Mouse (Mus musculus) left cerebral cortex, postnatal 25 days (tissue): ENCODE results near the gene Kdsr. TPM values are rescaled to one million over a fixed set of nuclear protein-coding genes. Genes with fewer than 3 reads are reported as not detected.
"Not testable (repeated sequence)": the region's sequence is repeated elsewhere in the genome, so short reads cannot be mapped to it uniquely, and the experiment has no call there.

Experiments
- DNase-seq, 2 experiments: peaks; one replicate each; pipeline ENCODE4 v3.0.0; 2022; ENCODE audit warnings: low spot score in 2 of 2, mixed read lengths in 1 of 2
- intact Hi-C: fragments of 180-260 bp; cut with DNase I; formaldehyde crosslinking; loops from one replicate; pipeline ENCODE4 v1.15.1; 2025
- total RNA-seq, 2 experiments: library from RNA; stranded (reverse); gene quantifications; 2 replicates each; pipeline ENCODE4 v1.2.3; 2021

The Kdsr gene
- total RNA-seq, 2 experiments from 2014 or later, result 24.4 to 25.9 TPM

DNA sequence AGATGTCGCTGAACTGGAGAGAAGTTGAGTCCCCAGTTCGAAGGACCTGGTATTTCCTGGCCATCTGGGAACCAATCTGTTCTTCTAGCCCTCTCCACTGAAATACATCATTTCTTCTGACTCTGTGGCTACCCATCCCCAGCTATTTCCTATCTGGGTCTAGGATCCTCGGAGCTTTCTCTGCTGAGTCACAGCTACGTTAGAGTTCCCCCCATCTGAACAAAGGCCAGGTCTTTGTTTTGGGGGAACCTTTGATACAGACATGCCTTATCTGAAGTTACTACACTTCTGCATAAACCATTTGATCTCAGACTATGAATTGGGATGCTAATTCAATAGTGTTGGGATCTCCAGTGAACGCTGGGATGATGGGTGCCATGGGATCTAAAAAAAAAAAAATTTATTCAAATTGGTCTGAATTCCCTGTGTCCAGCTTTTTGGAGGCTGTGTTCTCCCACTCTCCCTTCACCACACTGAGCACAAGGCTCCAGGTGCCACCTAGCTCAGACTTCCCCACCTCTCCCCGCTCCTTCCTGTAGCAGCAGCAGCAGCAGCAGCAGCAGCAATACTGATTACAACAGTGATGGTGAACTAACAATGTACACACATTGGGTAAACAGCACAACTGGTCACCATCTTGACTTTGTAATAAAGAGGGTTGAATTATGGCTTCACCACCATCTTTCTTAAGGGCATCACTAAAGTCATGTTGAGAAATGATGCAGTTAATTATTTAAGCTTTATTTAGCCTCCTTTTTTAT lies 10.8 kb downstream of the Kdsr start:
- no peak for DNase-seq
- intact Hi-C loops, result no loop called here

GRCm38 (mm10) chr1:106742980-106743379 lies 16.5 kb downstream of the Kdsr start:
- intact Hi-C loops, result no loop called here
- no peak for DNase-seq

GRCm38 (mm10) chr1:106740735-106741134 lies 18.8 kb downstream of the Kdsr start:
- DNase-seq, result no peak
- intact Hi-C loops, result no loop called here

DNA sequence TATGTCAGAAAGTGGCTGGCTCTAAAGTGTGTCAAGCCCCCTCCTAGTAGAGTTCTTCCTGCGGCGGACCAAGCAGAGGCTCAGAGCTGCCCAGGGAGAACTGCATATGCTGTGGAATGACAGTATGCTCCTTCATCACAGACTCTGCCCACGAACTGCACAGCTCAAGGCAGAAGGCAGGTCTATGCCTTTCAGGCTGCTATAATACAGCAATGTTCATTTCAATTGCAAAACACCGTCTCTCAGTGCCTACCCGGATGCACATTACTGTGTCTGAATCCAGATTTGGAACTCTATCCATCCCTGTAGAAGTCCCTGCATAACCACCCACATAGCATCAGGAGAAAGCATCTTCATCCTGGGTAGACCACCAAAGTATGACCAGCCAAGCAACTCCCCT lies 19.7 kb downstream of the Kdsr start:
- intact Hi-C loops, result loop anchor here (5.0 kb wide), 2 partner anchors 142 to 313 kb away; no protein-coding TSS in a partner anchor
- DNase-seq, result peak in 1 of 2 experiments; percentile 40

GRCm38 (mm10) chr1:106738092-106738491 lies 21.4 kb downstream of the Kdsr start:
- intact Hi-C loops, result loop anchor here (5.0 kb wide), 2 partner anchors 144 to 311 kb away; no protein-coding TSS in a partner anchor
- DNase-seq, result no peak

GRCm38 (mm10) chr1:106736211-106736610 lies 23.3 kb downstream of the Kdsr start:
- intact Hi-C loops, result loop anchor here (5.0 kb wide), 2 partner anchors 146 to 309 kb away; no protein-coding TSS in a partner anchor

DNA sequence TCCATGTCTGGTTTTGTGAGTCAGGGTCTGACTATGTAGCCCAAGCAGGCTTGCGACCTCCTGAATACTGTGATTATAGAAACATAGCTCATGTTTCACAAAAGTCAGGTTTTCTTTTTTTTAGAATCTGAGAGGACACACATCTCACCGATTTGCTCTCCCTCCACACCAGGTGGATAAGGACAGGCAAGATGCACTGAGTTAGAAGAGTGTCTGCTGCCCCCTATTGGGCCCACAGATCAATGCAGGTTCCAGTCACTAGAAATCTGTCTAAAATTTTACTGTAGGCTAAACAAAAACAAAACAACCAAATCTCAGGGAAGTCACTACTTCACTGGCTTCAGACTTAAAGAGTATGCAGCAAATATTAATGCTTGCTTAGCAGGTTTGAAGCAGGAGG lies 23.9 kb downstream of the Kdsr start:
- peak; percentile 36 to 55 for DNase-seq
- intact Hi-C loops, result loop anchor here (5.0 kb wide), 2 partner anchors 147 to 308 kb away; no protein-coding TSS in a partner anchor

More at GRCm38 (mm10) chr1:106736211-106736610, 23.3 kb downstream of the Kdsr start:
- no peak for DNase-seq

DNA sequence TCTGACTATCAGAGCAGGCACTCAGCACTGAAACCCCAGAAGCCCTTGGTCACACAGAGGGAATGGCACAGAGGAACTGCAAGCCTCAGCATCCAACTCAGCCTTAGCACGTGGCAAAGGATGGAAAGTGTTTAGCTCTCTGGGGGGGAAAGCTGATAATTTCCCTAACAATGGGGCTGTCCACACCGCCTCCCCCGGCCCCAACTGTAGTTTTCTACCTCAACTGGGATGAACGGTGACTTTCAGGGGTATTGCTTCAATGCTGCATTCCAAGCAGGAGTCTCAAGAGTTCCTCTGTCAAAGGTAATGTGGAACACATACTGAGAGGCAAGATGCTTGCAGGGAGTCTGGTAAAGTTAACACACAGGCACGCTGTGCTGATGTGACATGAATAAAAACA lies 37.5 kb downstream of the Kdsr start:
- DNase-seq, result no peak
- intact Hi-C loops, result no loop called here

- not testable (repeated sequence) for DNase-seq
- intact Hi-C loops, result loop anchor here (1.0 to 10.0 kb wide), 3 partner anchors 292 to 643 kb away; partner anchors contain the start of gene Phlpp1
These were observed 41.8 kb downstream of the Kdsr start for GRCm38 (mm10) chr1:106717736-106718135.

DNA sequence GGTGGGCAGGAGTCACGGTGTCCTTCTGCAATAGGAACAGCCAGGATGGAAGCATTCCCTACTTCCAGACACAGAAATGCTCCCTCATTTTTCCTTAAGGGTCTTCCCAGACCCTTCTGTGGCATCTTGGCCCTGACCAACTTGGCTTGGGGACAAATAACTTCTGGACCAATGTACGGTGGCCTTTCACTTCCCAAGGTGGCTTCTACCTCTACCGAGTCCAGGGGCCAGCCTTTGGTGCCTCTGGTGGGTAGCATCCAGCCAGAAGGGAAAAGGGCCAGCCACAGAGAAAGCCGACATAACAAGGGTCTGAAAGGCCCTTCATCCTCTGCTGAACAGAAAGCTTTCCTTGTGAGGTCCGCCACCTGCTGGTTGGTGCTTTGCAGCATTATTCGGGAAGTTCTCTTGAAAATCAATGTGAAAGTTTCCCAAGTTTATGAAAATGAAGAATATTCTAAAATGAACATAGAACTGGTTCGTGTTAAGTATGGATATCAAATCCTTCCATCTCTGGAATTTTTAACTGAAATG lies 42.4 kb downstream of the Kdsr start:
- intact Hi-C loops, result loop anchor here (1.0 to 10.0 kb wide), 3 partner anchors 292 to 642 kb away; partner anchors contain the start of gene Phlpp1
- peak; percentile 74 to 84 for DNase-seq

DNA sequence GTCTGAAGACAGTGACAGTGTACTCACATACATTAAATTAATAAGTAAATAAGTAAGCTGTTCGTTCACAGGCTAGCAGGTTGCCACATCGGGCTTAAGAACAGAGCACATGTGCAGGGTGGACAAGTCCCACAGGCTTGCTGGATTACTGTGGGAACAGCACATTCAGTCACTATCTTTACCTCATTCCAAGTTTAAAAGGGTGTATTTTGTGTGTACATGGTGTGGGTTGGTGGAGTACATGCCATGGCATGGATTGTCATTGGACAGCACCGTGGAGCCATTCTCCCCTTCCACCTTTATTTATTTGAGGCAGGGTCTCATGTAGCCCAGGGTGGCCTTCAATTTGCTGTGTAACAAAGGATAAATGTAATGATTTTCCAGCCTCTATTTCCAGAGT lies 43.4 kb downstream of the Kdsr start:
- DNase-seq, result no peak
- intact Hi-C loops, result loop anchor here (10.0 kb wide), 2 partner anchors 541 to 641 kb away; partner anchors contain the start of gene Phlpp1

- DNase-seq, result no peak
- intact Hi-C loops, result loop anchor here (1.0 to 10.0 kb wide), 4 partner anchors 87 to 641 kb away; partner anchors contain the start of gene Phlpp1
These were observed 44.1 kb downstream of the Kdsr start for GRCm38 (mm10) chr1:106715111-106716083.

DNA sequence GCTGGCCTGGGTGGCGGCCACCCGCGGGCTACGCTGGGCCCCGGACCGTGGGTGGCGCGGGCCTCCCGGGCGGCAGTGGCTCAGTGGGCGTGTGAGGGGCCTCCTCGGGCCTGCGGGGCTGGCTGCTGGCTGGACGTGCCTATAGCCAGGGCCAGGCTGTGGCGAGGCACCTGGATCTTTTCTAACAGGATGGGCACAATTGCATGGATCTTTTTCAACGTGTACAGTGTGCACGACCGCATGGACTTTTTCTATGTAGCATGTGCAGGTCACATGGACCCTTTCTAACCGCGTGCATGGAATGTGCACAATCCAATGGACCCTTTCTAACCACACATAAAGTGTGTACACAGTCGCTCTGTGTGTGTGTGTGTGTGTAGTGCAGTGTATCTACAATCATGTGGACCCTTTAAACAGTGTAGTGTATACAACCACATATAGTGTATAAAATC lies 45.0 kb downstream of the Kdsr start:
- intact Hi-C loops, result loop anchor here (1.0 to 10.0 kb wide), 5 partner anchors 45 to 722 kb away; partner anchors contain the start of genes Kdsr, Phlpp1 and Zcchc2
- DNase-seq, result no peak

DNA sequence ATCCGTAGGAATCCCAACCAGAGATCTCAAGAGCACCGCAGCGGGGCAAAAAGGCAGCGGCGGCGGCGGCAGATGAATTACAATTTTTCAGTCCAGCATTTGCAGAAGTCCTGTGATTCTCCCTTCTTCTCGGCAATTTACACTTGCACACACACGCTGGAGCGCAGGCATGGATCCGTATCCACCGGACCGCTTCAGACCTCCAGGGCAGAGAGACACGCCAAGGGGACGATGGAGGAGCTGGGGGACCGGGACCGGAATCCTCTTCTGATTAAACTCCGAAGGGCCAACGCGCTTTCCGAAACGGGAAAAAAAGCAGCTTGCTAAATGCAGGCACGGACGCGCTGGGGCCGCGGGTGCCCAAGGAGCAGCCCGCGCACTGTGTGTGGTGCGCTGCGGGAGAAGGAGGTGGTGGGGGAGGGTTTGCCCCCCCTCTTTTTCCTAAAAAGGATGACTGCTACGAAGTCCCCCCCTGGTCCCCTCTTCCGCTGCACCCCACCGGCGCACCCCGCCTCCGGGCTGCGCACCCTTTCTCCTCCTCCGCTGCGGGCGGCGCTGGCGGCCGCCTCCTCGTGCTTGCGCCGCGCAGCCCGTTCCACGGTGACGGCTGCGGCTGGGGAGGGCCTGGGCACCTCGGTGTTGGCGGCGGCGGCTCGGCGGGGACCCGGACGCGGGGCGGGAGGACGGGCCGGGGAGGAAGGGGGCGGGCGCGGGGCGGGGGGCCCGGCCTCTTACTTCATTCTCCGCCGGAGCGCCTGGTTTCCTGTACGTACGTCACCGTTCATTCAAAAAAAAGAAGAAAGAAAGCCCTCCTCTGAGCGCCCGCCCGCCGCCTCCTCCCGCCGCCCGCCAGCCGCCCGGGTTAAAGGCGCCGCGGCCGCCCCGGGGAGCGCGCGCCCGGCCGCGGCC lies 45.7 kb downstream of the Kdsr start, which contains the start of gene Bcl2:
Bcl2 (minus strand) TSS at position 654 of the 909 bp plus-strand sequence.
- peak; percentile 74 to 77 for DNase-seq
- intact Hi-C loops, result loop anchor here (1.0 to 10.0 kb wide), 7 partner anchors 45 to 722 kb away; partner anchors contain the start of genes Kdsr, Phlpp1 and Zcchc2

GRCm38 (mm10) chr1:106712330-106712729 lies 47.2 kb downstream of the Kdsr start:
- DNase-seq, result peak; percentile 21 to 35
- intact Hi-C loops, result loop anchor here (1.0 to 10.0 kb wide), 6 partner anchors 170 to 720 kb away; partner anchors contain the start of genes Phlpp1 and Zcchc2

GRCm38 (mm10) chr1:106711356-106712125 lies 48.0 kb downstream of the Kdsr start:
- DNase-seq, result peak in 1 of 2 experiments; percentile 20
- intact Hi-C loops, result loop anchor here (1.0 to 10.0 kb wide), 6 partner anchors 169 to 719 kb away; partner anchors contain the start of genes Phlpp1 and Zcchc2

DNA sequence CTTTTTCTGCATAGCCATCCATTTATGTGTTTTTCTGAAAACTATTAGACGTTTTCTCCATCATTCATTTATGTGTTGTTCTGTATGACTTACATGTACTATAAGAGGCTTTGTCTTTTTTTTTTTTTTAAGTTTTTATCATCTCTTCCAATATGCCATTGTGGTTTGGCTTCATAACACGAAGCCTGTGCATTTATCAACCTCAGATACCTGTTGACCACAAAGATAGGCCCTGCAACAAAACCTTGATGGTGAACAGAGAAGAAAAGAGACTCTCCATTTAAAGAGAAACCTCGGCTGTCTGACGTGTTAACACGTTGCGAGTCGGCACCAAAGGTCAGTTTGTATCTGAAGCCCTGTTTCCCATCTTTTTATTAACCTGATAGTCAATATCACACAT lies 49.3 kb downstream of the Kdsr start:
- DNase-seq, result no peak
- intact Hi-C loops, result loop anchor here (5.0 to 10.0 kb wide), 3 partner anchors 535 to 718 kb away; partner anchors contain the start of genes Phlpp1 and Zcchc2
